ENCODE assay signal across 13 mouse cellular contexts in genomic region chr13:111801662-111802270, GRCm38 (mm10). TPM values are rescaled to one million over a fixed set of nuclear protein-coding genes. Genes with fewer than 3 reads are reported as not detected.
DNase-seq lines count a peak whose midpoint lies in the region; ATAC-seq and TF ChIP-seq lines count a peak whose summit lies in the region.
"Had no signal": no experiment of that assay in that cellular context is flagged by ENCODE, and none has a peak within 500 bp of the region (broad histone marks: within the 10 kb centered on the region; RNA-seq: fewer than 3 reads in every experiment).

No protein-coding gene starts in this region.

- no peak overlapping the region for H3K4me3 ChIP-seq in kidney, embryonic 14.5 days (ENCODE audit: low read length)
- H3K4me3 ChIP-seq in spleen, adult 2 months (ENCODE audit: extremely low read depth, insufficient read depth, insufficient read length): peak overlapping the region; percentile 16; the same call in 1 of the 2 replicates
- H3K4me3 ChIP-seq: neural tube, embryonic 12.5 days had no signal

- 58% methylated on average over 10 of the region's 10 CpGs for WGBS in kidney, embryonic 14.5 days
- 46% methylated on average over 10 of the region's 10 CpGs for WGBS in spleen, adult 2 months

- H3K4me2 ChIP-seq in kidney, embryonic 14.5 days (replicated peaks; ENCODE audit: low read depth, low read length): no peak overlapping the region
- H3K4me2 ChIP-seq: hindbrain, embryonic 14.5 days; neural tube, embryonic 12.5 days had no signal

- ATAC-seq in kidney, embryonic 14.5 days (ENCODE audit: low FRiP score, low TSS enrichment): no peak
- ATAC-seq in erythroblast, adult 5-6 weeks (replicated peaks; ENCODE audit: low FRiP score, poor library complexity, severe bottlenecking): no peak

- H3K4me1 ChIP-seq in kidney, embryonic 14.5 days (ENCODE audit: control insufficient read depth, insufficient read depth, low read length): peaks cover 83% of the 10 kb centered on the region
- peaks cover 67% of the 10 kb centered on the region; the same call in 1 of the 2 replicates for H3K4me1 ChIP-seq in spleen, adult 2 months (ENCODE audit: control insufficient read depth, insufficient read depth, insufficient read length)

- peak; percentile 40 for DNase-seq in adrenal gland, postnatal 14 days
- no peak for DNase-seq in adrenal gland, postnatal 10 days
- no peak for DNase-seq in kidney, postnatal 25 days
- DNase-seq in spleen, adult 2 months (ENCODE audit: low read depth in 1 of 2, low spot score in 2 of 2): peak in 1 of 2 experiments; percentile 42
- no peak for DNase-seq in spleen, postnatal 10 days (ENCODE audit: low spot score in 2 of 2)
- no peak for DNase-seq in embryo, embryonic 9.5 days (ENCODE audit: extremely low spot score)
- DNase-seq: adrenal gland, adult 8-10 months; layer of hippocampus, postnatal 36 days; thymus, postnatal 4 days had no signal

- no peak for TF ChIP-seq CTCF in spleen, adult 2 months (IDR thresholded peaks at IDR 0.05; ENCODE audit: extremely low read depth, insufficient read depth, insufficient read length, insufficient replicate concordance)

- H3K27ac ChIP-seq in kidney, embryonic 14.5 days (ENCODE audit: low read depth, low read length): peak overlapping the region; percentile 30; the same call in 1 of the 2 replicates
- peak overlapping the region; percentile 34 for H3K27ac ChIP-seq in spleen, adult 2 months (ENCODE audit: insufficient read depth, low read length)
- H3K27ac ChIP-seq: hindbrain, embryonic 14.5 days; neural tube, embryonic 12.5 days had no signal

- no peak for TF ChIP-seq POLR2A in spleen, adult 2 months (IDR thresholded peaks at IDR 0.05; ENCODE audit: low read depth, low read length)

- no peaks in the 10 kb centered on the region for H3K27me3 ChIP-seq in kidney, embryonic 14.5 days (ENCODE audit: control insufficient read depth, insufficient read depth, low read length)
- no peaks in the 10 kb centered on the region for H3K27me3 ChIP-seq in spleen, adult 2 months (ENCODE audit: control insufficient read depth, insufficient read depth, low read length)
- H3K27me3 ChIP-seq: neural tube, embryonic 12.5 days had no signal

- H3K36me3 ChIP-seq in kidney, embryonic 14.5 days (ENCODE audit: control insufficient read depth, insufficient read depth, low read length): no peaks in the 10 kb centered on the region
- H3K36me3 ChIP-seq in spleen, adult 2 months (ENCODE audit: control insufficient read depth, insufficient read depth, low read length): no peaks in the 10 kb centered on the region
- H3K36me3 ChIP-seq: neural tube, embryonic 12.5 days had no signal

- no peaks in the 10 kb centered on the region for H3K9me3 ChIP-seq in kidney, embryonic 14.5 days (ENCODE audit: control insufficient read depth, low read length)
- H3K9me3 ChIP-seq: neural tube, embryonic 12.5 days had no signal

- no peak overlapping the region for H3K9ac ChIP-seq in kidney, embryonic 14.5 days (ENCODE audit: low read depth, low read length)
- H3K9ac ChIP-seq: hindbrain, embryonic 14.5 days; neural tube, embryonic 12.5 days had no signal

RNA-seq across cellular contexts. Expression of gene Map3k1, which starts 7.0 kb away (rescaled TPM):
- 60.4 and 62.0 TPM in 2 replicates for total RNA-seq in adrenal gland, postnatal 14 days (2021)
- total RNA-seq in adrenal gland, postnatal 10 days (2021): 10 to 100 TPM; 51.1 to 81.1 TPM
- 32.9 and 38.4 TPM in 2 replicates for polyA plus RNA-seq in kidney, embryonic 14.5 days (2014; fragmentation: Nextera tagmentation; extraction: Ambion mirVana)
- 45.1 and 49.9 TPM in 2 replicates for polyA plus RNA-seq in spleen, adult 2 months (2012; rRNA removed)
- total RNA-seq in erythroblast, adult 5-6 weeks (2015; ENCODE audit: low replicate concordance): 29.0 and 36.7 TPM in 2 replicates
- 40.0 and 79.6 TPM in 2 replicates for total RNA-seq in erythroblast, adult 5-6 weeks (2017; ENCODE audit: low replicate concordance)
